Mouse (Mus musculus) limb, embryonic 11.5 days (tissue): ENCODE measurements around the gene Nck1. TPM values are rescaled to one million over a fixed set of nuclear protein-coding genes. Genes with fewer than 3 reads are reported as not detected.

ENCODE experiments used
- ATAC-seq: fragments of 200-750 bp; cut with Nextera tagmentation; 2 replicates; pipeline ENCODE4 v1.8.0; 2017; ENCODE audit warnings: low read depth; ENCODE audit not compliant: insufficient number of reproducible peaks, low FRiP score, low TSS enrichment
- DNase-seq: peaks from one replicate; pipeline ENCODE4 v3.0.0-alpha.2; 2015; ENCODE audit warnings: low spot score
- H3K27ac ChIP-seq: fragments of 300-500 bp; sonication (generic); replicated peaks from 2 replicates; pipeline ENCODE4 v1.5.1; 2014; ENCODE audit warnings: low read depth, mild to moderate bottlenecking, low read length
- H3K27me3 ChIP-seq: fragments of 300-500 bp; sonication (generic); 2 replicates; pipeline ENCODE4 v1.6.1; 2014; ENCODE audit warnings: mild to moderate bottlenecking, low read length, mixed read lengths; ENCODE audit not compliant: control insufficient read depth, insufficient read depth
- H3K36me3 ChIP-seq: fragments of 300-500 bp; sonication (generic); 2 replicates; pipeline ENCODE4 v1.6.1; 2014; ENCODE audit warnings: mild to moderate bottlenecking, low read length, moderate library complexity, mixed read lengths; ENCODE audit not compliant: control insufficient read depth, insufficient read depth
- H3K4me1 ChIP-seq: fragments of 300-500 bp; sonication (generic); 2 replicates; pipeline ENCODE4 v1.6.1; 2014; ENCODE audit warnings: low read length, mixed read lengths; ENCODE audit not compliant: control insufficient read depth, insufficient read depth
- H3K4me2 ChIP-seq: fragments of 300-500 bp; sonication (generic); 2 replicates; pipeline ENCODE4 v1.6.1; 2014; ENCODE audit warnings: low read depth, mild to moderate bottlenecking, moderate library complexity; ENCODE audit not compliant: severe bottlenecking
- H3K4me3 ChIP-seq: fragments of 300-500 bp; sonication (generic); 2 replicates; pipeline ENCODE4 v1.5.1; 2014; ENCODE audit warnings: low read depth, low read length
- H3K9ac ChIP-seq: fragments of 300-500 bp; sonication (generic); 2 replicates; pipeline ENCODE4 v1.6.1; 2014; ENCODE audit warnings: mild to moderate bottlenecking, low read length
- H3K9me3 ChIP-seq: fragments of 300-500 bp; sonication (generic); 2 replicates; pipeline ENCODE4 v1.6.1; 2016; ENCODE audit warnings: low read length; ENCODE audit not compliant: control insufficient read depth
- WGBS: fragments of 180-500 bp; shearing (Covaris S2); extraction: QIAGEN DNeasy Blood & Tissue Kit; methylation state at CpG from one replicate; pipeline ENCODE4 v1.1.7; 2014; 5-methylcytosine and 5-hydroxymethylcytosine counted together
- polyA plus RNA-seq: library from polyadenylated mRNA; unstranded; fragments of >200 nt; fragmentation: Nextera tagmentation; extraction: Ambion mirVana; gene quantifications from 2 replicates; pipeline ENCODE4 v1.2.1, GENCODE M21; 2014

Nck1 gene
- polyA plus RNA-seq, 1 experiment from 2014 or later = 80.6 TPM

- 65% methylated on average over 8 of the region's 8 CpGs for WGBS
- DNase-seq (no peak), ATAC-seq (no peak)
- no peak overlapping the region for H3K9ac ChIP-seq
- no peaks in the 10 kb centered on the region for H3K27me3 ChIP-seq
- no peak overlapping the region for H3K4me2 ChIP-seq
- H3K9me3 ChIP-seq = no peaks in the 10 kb centered on the region
- H3K27ac ChIP-seq = no peak overlapping the region
- no peaks in the 10 kb centered on the region for H3K4me1 ChIP-seq
- H3K4me3 ChIP-seq = no peak overlapping the region
- H3K36me3 ChIP-seq = no peaks in the 10 kb centered on the region; the same call in 1 of the 2 replicates
These were observed 74.9 kb downstream of the Nck1 start for GRCm38 (mm10) chr9:100470936-100471604.

GRCm38 (mm10) chr9:100470228-100470627 is 75.7 kb downstream of the Nck1 start:
- 69% methylated on average over 1 of the region's 1 CpGs for WGBS
- DNase-seq (no peak), ATAC-seq (no peak)
- Histone ChIP-seq H3K36me3 (no peaks in the 10 kb centered on the region; the same call in 1 of the 2 replicates), H3K9ac (no peak overlapping the region), H3K4me1 (no peaks in the 10 kb centered on the region), H3K27me3 (no peaks in the 10 kb centered on the region), H3K4me2 (no peak overlapping the region), H3K4me3 (no peak overlapping the region), H3K27ac (no peak overlapping the region), H3K9me3 (no peaks in the 10 kb centered on the region)

- Histone ChIP-seq H3K9me3 (no peaks in the 10 kb centered on the region), H3K27me3 (no peaks in the 10 kb centered on the region), H3K27ac (no peak overlapping the region), H3K4me2 (no peak overlapping the region), H3K4me3 (no peak overlapping the region), H3K4me1 (no peaks in the 10 kb centered on the region), H3K9ac (no peak overlapping the region), H3K36me3 (no peaks in the 10 kb centered on the region; the same call in 1 of the 2 replicates)
- 96% methylated on average over 3 of the region's 3 CpGs for WGBS
- ATAC-seq (no peak), DNase-seq (no peak)
These were observed 76.3 kb downstream of the Nck1 start for GRCm38 (mm10) chr9:100469681-100470080.

- DNase-seq = no peak
- Histone ChIP-seq H3K4me1 (no peaks in the 10 kb centered on the region), H3K27me3 (no peaks in the 10 kb centered on the region), H3K27ac (no peak overlapping the region), H3K9me3 (no peaks in the 10 kb centered on the region), H3K36me3 (no peaks in the 10 kb centered on the region; the same call in 1 of the 2 replicates), H3K4me3 (no peak overlapping the region), H3K9ac (no peak overlapping the region), H3K4me2 (no peak overlapping the region)
- ATAC-seq = no peak
- 92% methylated on average over 8 of the region's 8 CpGs for WGBS
These were observed 77.8 kb downstream of the Nck1 start for GRCm38 (mm10) chr9:100468151-100468550.

GRCm38 (mm10) chr9:100467653-100468052 is 78.3 kb downstream of the Nck1 start:
- Histone ChIP-seq H3K27me3 (no peaks in the 10 kb centered on the region), H3K9ac (no peak overlapping the region), H3K4me2 (no peak overlapping the region), H3K9me3 (no peaks in the 10 kb centered on the region), H3K4me3 (no peak overlapping the region), H3K36me3 (no peaks in the 10 kb centered on the region; the same call in 1 of the 2 replicates), H3K27ac (no peak overlapping the region), H3K4me1 (no peaks in the 10 kb centered on the region)
- ATAC-seq (no peak), DNase-seq (no peak)
- WGBS = 88% methylated on average over 7 of the region's 7 CpGs

- ATAC-seq = no peak
These were observed 79.2 kb downstream of the Nck1 start for GRCm38 (mm10) chr9:100466743-100467142.

GRCm38 (mm10) chr9:100465988-100466387 is 79.9 kb downstream of the Nck1 start:
- Histone ChIP-seq H3K9me3 (no peaks in the 10 kb centered on the region), H3K4me1 (no peaks in the 10 kb centered on the region), H3K36me3 (no peaks in the 10 kb centered on the region; the same call in 1 of the 2 replicates), H3K27me3 (no peaks in the 10 kb centered on the region), H3K9ac (no peak overlapping the region), H3K4me2 (no peak overlapping the region), H3K4me3 (no peak overlapping the region), H3K27ac (no peak overlapping the region)
- 94% methylated on average over 9 of the region's 9 CpGs for WGBS
- DNase-seq (no peak), ATAC-seq (no peak)

More at GRCm38 (mm10) chr9:100466743-100467142, 79.2 kb downstream of the Nck1 start:
- DNase-seq = no peak
- 95% methylated on average over 3 of the region's 3 CpGs for WGBS
- no peak overlapping the region for H3K4me3 ChIP-seq
- H3K27ac ChIP-seq = no peak overlapping the region
- no peaks in the 10 kb centered on the region for H3K9me3 ChIP-seq
- H3K27me3 ChIP-seq = no peaks in the 10 kb centered on the region
- H3K4me2 ChIP-seq = no peak overlapping the region
- no peaks in the 10 kb centered on the region; the same call in 1 of the 2 replicates for H3K36me3 ChIP-seq
- H3K9ac ChIP-seq = no peak overlapping the region
- H3K4me1 ChIP-seq = no peaks in the 10 kb centered on the region

GRCm38 (mm10) chr9:100465380-100465779 is 80.6 kb downstream of the Nck1 start:
- ATAC-seq = no peak
- no peaks in the 10 kb centered on the region for H3K27me3 ChIP-seq
- no peak for DNase-seq
- no peaks in the 10 kb centered on the region for H3K9me3 ChIP-seq
- no peak overlapping the region for H3K9ac ChIP-seq
- no peak overlapping the region for H3K4me2 ChIP-seq
- H3K27ac ChIP-seq = no peak overlapping the region
- no peaks in the 10 kb centered on the region for H3K4me1 ChIP-seq
- no peak overlapping the region for H3K4me3 ChIP-seq
- H3K36me3 ChIP-seq = no peaks in the 10 kb centered on the region; the same call in 1 of the 2 replicates
- WGBS = 93% methylated on average over 5 of the region's 5 CpGs

GRCm38 (mm10) chr9:100463771-100464170 is 82.2 kb downstream of the Nck1 start:
- Histone ChIP-seq H3K4me2 (no peak overlapping the region), H3K27me3 (no peaks in the 10 kb centered on the region), H3K4me1 (no peaks in the 10 kb centered on the region), H3K27ac (no peak overlapping the region), H3K4me3 (no peak overlapping the region), H3K9me3 (no peaks in the 10 kb centered on the region), H3K36me3 (no peaks in the 10 kb centered on the region; the same call in 1 of the 2 replicates), H3K9ac (no peak overlapping the region)
- ATAC-seq (no peak), DNase-seq (no peak)
- 71% methylated on average over 2 of the region's 2 CpGs for WGBS
